Mouse (Mus musculus): ENCODE measurements around the gene Ppia. TPM values are rescaled to one million over a fixed set of nuclear protein-coding genes. Genes with fewer than 3 reads are reported as not detected.
A peak's percentile ranks its signal among the peaks of the same experiment; 100 is the strongest.

Ppia gene
- polyA plus RNA-seq, 1 experiment from 2014 or later: 4,427 TPM

DNA sequence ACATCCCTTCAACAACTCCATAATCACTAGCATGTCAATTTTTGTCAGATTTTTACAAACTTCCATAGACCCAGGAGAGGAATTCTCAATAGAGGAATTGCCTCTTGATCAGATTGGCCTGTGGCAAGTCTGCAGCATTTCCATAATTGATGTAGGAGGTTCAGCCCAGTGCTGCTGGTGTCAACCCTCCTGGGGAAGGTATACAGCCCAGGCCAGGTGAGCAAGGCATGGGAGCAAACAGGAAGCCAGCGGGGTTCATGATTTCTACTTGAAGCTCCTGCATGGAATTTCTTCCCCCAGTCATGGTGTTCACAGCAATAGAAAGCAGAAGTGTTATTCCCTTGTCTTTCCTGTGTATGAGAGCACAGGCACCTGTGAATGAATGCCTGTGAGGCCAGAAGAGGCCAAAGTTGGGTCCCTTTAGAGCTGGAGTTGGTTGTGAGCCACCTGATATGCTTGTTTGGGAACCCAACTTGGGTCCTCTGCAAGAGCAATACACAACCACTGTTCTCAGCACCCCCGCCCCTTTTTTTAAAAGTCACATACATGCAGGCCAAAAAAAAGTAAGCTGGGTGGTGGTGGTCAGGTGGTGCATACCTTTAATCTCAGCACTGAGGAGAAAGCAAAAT lies 5.6 kb downstream of the Ppia start:
- Histone ChIP-seq H3K36me3 (replicated peaks; ENCODE audit: control insufficient read depth, insufficient read depth) (peaks cover 62% of the 10 kb centered on the region), H3K27ac (no peak overlapping the region), H3K27me3 (ENCODE audit: control insufficient read depth, insufficient read depth, low read length) (no peaks in the 10 kb centered on the region), H3K9ac (no peak overlapping the region), H3K9me3 (ENCODE audit: control insufficient read depth, low read length) (no peaks in the 10 kb centered on the region), H3K4me2 (replicated peaks) (no peak overlapping the region), H3K4me1 (replicated peaks; ENCODE audit: control insufficient read depth, insufficient read depth, low read length) (peaks cover 20% of the 10 kb centered on the region), H3K4me3 (replicated peaks; ENCODE audit: low read length) (no peak overlapping the region)
- ATAC-seq (ENCODE audit: low FRiP score): no peak
- 77% methylated on average over 2 of the region's 2 CpGs for WGBS
- DNase-seq (ENCODE audit: low spot score): no peak

DNA sequence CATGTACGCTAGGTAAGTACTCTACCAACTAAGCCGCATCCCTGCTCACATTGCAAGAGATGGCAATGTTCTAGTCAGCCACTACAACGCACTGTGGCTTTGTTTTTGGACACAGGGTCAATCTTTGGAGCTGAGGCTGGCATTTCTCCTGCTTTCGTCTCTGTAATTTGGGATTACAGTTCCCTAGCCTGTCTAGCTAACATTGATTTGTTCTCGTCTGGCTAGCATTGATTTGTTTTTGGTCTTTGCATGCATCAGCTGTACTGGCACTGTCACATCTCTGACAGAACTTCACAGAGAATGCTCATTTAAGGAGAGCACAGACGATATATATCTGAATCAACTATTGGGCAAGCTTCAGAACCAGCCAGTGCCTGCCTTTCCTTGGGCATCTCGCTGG lies 14.9 kb downstream of the Ppia start:
- no peaks in the 10 kb centered on the region for H3K9me3 ChIP-seq (ENCODE audit: control insufficient read depth, low read length)
- WGBS: 93% methylated on average over 7 of the region's 7 CpGs
- DNase-seq (ENCODE audit: low spot score) (no peak), ATAC-seq (ENCODE audit: low FRiP score) (no peak)
- H3K4me2 ChIP-seq (replicated peaks): no peak overlapping the region
- H3K36me3 ChIP-seq (replicated peaks; ENCODE audit: control insufficient read depth, insufficient read depth): peaks cover 94% of the 10 kb centered on the region
- H3K9ac ChIP-seq: no peak overlapping the region
- no peak overlapping the region for H3K27ac ChIP-seq
- no peaks in the 10 kb centered on the region for H3K27me3 ChIP-seq (ENCODE audit: control insufficient read depth, insufficient read depth, low read length)
- no peak overlapping the region for H3K4me3 ChIP-seq (replicated peaks; ENCODE audit: low read length)
- H3K4me1 ChIP-seq (replicated peaks; ENCODE audit: control insufficient read depth, insufficient read depth, low read length): no peaks in the 10 kb centered on the region

DNA sequence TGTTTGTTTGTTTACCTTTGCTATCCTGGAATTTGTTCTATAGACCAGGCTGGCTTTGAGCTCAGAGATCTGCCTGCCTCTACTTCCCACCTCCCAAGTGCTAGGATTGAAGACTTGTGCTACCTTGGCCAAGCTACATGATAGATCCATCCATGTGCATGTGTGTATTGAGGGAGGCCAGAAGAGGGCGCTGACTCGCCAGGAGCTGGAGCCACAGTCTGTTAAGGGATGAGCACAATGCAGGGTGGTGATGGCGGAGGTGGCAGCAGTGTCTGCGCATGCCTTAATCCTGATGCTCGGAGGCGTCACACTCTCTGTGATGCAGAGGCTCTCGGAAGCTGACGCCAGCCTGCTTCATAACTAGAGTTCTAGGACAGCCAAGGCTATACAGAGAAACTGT lies 21.2 kb downstream of the Ppia start:
- Histone ChIP-seq H3K4me1 (replicated peaks; ENCODE audit: control insufficient read depth, insufficient read depth, low read length) (no peaks in the 10 kb centered on the region), H3K9me3 (ENCODE audit: control insufficient read depth, low read length) (no peaks in the 10 kb centered on the region), H3K27me3 (ENCODE audit: control insufficient read depth, insufficient read depth, low read length) (no peaks in the 10 kb centered on the region), H3K27ac (no peak overlapping the region), H3K36me3 (replicated peaks; ENCODE audit: control insufficient read depth, insufficient read depth) (peaks cover 70% of the 10 kb centered on the region), H3K4me3 (replicated peaks; ENCODE audit: low read length) (no peak overlapping the region), H3K4me2 (replicated peaks) (no peak overlapping the region), H3K9ac (no peak overlapping the region)
- DNase-seq (ENCODE audit: low spot score) (no peak), ATAC-seq (ENCODE audit: low FRiP score) (peak; percentile 59; the same call in 1 of the 2 replicates)
- WGBS: 68% methylated on average over 8 of the region's 8 CpGs

DNA sequence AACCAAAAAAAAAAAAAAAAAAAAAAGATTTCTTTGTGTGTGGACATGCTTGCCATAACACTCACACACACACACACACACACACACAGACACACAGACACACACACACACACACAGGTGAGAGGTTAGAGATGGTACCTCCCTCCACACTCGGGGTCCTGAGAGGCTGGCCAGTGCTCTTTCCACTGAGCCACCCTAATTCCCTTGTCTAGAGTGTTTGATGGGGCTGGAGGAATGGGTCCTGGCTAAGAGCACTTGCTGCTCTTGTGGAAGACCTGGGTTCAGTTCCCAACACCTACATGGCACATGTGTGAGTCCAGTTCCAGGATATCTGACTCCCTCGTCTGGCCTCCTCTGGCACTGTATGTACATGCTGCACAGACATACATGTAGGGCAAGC lies 22.4 kb downstream of the Ppia start:
- Histone ChIP-seq H3K36me3 (replicated peaks; ENCODE audit: control insufficient read depth, insufficient read depth) (peaks cover 58% of the 10 kb centered on the region), H3K9ac (no peak overlapping the region), H3K9me3 (ENCODE audit: control insufficient read depth, low read length) (no peaks in the 10 kb centered on the region), H3K4me1 (replicated peaks; ENCODE audit: control insufficient read depth, insufficient read depth, low read length) (0 out of 2 replicates have a peak, but pooled peaks cover 4% of the 10 kb centered on the region), H3K27me3 (ENCODE audit: control insufficient read depth, insufficient read depth, low read length) (no peaks in the 10 kb centered on the region), H3K27ac (no peak overlapping the region), H3K4me3 (replicated peaks; ENCODE audit: low read length) (no peak overlapping the region), H3K4me2 (replicated peaks) (no peak overlapping the region)
- no peak for DNase-seq (ENCODE audit: low spot score)
- WGBS: 92% methylated on average over 2 of the region's 2 CpGs
- ATAC-seq (ENCODE audit: low FRiP score): no peak

DNA sequence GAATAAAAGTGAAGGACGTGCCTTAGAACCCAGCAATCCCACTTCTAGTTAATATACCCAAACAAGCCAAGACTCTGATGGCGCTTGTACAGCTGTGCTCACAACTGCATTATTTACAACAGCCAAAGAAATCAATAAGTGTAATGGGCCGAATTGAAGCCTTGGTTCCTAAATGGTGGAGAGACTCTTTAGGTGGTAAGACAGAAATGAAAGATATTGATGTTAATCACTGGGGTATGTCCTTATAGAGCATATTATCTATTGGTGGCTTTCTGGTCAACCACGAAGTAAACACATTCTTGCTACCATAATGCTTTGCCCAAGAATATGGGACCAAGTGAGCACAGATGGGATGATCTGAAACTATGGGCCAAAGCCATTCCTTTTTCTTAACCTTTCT lies 24.9 kb downstream of the Ppia start:
- H3K9ac ChIP-seq: no peak overlapping the region
- no peak overlapping the region for H3K4me2 ChIP-seq (replicated peaks)
- DNase-seq (ENCODE audit: low spot score) (no peak), ATAC-seq (ENCODE audit: low FRiP score) (no peak)
- no peak overlapping the region for H3K4me3 ChIP-seq (replicated peaks; ENCODE audit: low read length)
- H3K36me3 ChIP-seq (replicated peaks; ENCODE audit: control insufficient read depth, insufficient read depth): peaks cover 34% of the 10 kb centered on the region
- H3K27me3 ChIP-seq (ENCODE audit: control insufficient read depth, insufficient read depth, low read length): no peaks in the 10 kb centered on the region
- no peak overlapping the region for H3K27ac ChIP-seq
- 93% methylated on average over 4 of the region's 4 CpGs for WGBS
- H3K9me3 ChIP-seq (ENCODE audit: control insufficient read depth, low read length): no peaks in the 10 kb centered on the region
- H3K4me1 ChIP-seq (replicated peaks; ENCODE audit: control insufficient read depth, insufficient read depth, low read length): peaks cover 15% of the 10 kb centered on the region

DNA sequence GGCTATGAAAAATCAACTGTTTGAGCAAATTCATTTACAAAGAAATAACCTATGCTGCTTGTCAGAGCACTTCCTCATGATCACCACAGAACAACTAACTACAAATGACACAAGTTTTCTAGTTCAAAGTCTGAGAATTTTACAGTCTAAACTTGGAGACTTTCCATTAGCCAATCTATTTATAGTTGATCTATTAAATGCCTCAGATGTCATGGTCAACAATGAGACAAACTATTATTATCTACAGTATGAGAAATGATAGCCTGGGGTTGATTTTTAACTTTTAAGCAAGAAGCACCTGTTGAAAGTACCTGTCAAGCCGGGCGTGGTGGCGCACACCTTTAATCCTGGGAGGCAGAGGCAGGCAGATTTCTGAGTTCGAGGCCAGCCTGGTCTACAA lies 27.3 kb downstream of the Ppia start:
- WGBS: 96% methylated on average over 4 of the region's 4 CpGs
- ATAC-seq (ENCODE audit: low FRiP score): no peak
- DNase-seq (ENCODE audit: low spot score): no peak
- Histone ChIP-seq H3K27ac (no peak overlapping the region), H3K4me3 (replicated peaks; ENCODE audit: low read length) (no peak overlapping the region), H3K4me2 (replicated peaks) (peak overlapping the region; percentile 74; the same call in 1 of the 2 replicates), H3K36me3 (replicated peaks; ENCODE audit: control insufficient read depth, insufficient read depth) (peaks cover 15% of the 10 kb centered on the region), H3K4me1 (replicated peaks; ENCODE audit: control insufficient read depth, insufficient read depth, low read length) (peaks cover 17% of the 10 kb centered on the region), H3K9ac (no peak overlapping the region), H3K9me3 (ENCODE audit: control insufficient read depth, low read length) (no peaks in the 10 kb centered on the region), H3K27me3 (ENCODE audit: control insufficient read depth, insufficient read depth, low read length) (no peaks in the 10 kb centered on the region)

DNA sequence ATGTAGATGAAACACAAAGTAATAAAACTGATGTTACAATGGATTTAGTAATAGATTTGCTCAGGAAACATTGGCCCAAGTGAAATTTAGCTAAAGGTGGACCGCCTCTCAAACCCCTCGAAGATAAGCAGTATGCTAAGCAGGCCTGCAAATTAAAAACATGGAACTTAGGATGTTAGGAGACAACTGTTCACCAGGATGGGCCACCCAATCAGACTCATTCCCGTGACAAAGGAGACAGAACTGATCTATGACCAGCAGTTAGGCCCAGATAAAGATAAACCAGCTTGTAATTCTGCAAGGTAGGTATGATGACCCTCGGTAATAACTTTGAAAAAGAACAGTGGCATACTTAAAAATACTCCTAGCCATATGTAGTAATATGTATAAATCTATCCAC lies 27.9 kb downstream of the Ppia start:
- peak overlapping the region; percentile 74 for H3K4me2 ChIP-seq (replicated peaks)
- H3K9ac ChIP-seq: peak overlapping the region; percentile 82
- no peak for ATAC-seq (ENCODE audit: low FRiP score)
- H3K27me3 ChIP-seq (ENCODE audit: control insufficient read depth, insufficient read depth, low read length): no peaks in the 10 kb centered on the region
- H3K36me3 ChIP-seq (replicated peaks; ENCODE audit: control insufficient read depth, insufficient read depth): peaks cover 10% of the 10 kb centered on the region
- 59% methylated on average over 4 of the region's 4 CpGs for WGBS
- H3K4me3 ChIP-seq (replicated peaks; ENCODE audit: low read length): peak overlapping the region; percentile 78
- H3K9me3 ChIP-seq (ENCODE audit: control insufficient read depth, low read length): no peaks in the 10 kb centered on the region
- DNase-seq (ENCODE audit: low spot score): no peak
- peaks cover 17% of the 10 kb centered on the region for H3K4me1 ChIP-seq (replicated peaks; ENCODE audit: control insufficient read depth, insufficient read depth, low read length)
- H3K27ac ChIP-seq: 0 out of 2 replicates have a peak overlapping the region, but pooled peaks have one; percentile 94

DNA sequence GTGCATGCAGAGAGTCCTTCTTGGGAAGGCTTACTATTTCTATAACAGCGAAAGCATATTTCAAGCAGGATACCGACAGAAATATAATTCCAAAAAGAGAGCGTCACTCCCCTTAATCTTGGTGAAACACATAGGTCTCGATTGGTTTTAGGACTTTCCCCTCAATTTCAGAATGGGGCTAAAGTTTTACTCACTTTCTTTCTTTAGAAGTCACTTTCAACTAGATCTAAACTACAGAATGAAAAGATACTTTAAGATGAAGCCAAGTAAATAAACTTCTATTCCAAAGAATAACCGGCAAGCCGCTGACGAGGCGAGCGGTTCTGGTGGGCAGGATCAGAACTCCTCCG lies 28.5 kb downstream of the Ppia start:
- Histone ChIP-seq H3K27ac (peak overlapping the region; percentile 94), H3K9ac (peak overlapping the region; percentile 82), H3K36me3 (replicated peaks; ENCODE audit: control insufficient read depth, insufficient read depth) (0 out of 2 replicates have a peak, but pooled peaks cover 4% of the 10 kb centered on the region), H3K4me2 (replicated peaks) (peak overlapping the region; percentile 74), H3K27me3 (ENCODE audit: control insufficient read depth, insufficient read depth, low read length) (no peaks in the 10 kb centered on the region), H3K9me3 (ENCODE audit: control insufficient read depth, low read length) (no peaks in the 10 kb centered on the region), H3K4me1 (replicated peaks; ENCODE audit: control insufficient read depth, insufficient read depth, low read length) (peaks cover 17% of the 10 kb centered on the region), H3K4me3 (replicated peaks; ENCODE audit: low read length) (peak overlapping the region; percentile 78)
- DNase-seq (ENCODE audit: low spot score) (no peak), ATAC-seq (ENCODE audit: low FRiP score) (no peak)
- 1% methylated on average over 10 of the region's 10 CpGs for WGBS

DNA sequence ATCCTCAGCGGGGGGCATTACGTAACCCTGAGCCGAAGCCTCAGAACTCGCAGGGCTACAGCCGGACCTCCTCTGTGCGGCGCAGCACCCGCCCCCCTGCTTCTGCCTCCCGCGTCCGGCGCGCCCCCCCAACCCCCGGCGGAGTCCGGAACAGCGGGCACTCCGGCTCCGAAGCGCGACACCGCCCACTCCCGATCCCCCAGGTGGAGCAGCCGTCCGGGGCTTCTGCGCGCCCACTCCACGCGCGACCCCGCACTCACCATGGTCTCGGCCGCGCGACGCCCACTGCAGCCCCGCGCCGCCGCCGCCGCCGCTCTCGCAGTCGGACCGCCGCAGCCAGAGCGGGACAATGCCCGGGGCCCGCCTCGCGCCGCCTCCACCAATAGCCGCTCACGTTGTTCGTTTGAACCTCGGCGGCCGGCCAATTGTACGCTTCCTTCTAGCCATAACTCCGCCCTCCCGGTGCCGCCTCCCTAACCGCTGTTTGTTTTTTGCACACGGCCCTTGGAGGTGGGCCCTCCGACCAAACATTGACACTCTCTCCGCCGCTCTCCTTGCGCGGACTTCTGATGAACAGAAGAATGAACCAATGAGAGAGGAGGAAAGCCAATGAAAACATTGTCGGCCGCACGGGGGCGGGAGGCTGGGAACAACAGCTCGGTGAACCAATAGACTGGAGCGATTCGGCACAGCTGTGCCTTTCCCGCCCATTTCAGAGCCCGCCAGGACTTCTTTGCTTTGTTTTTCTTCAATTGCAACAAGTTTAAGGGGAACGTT lies 29.0 kb downstream of the Ppia start, which contains the start of gene H2afv:
Gene H2afv (minus strand): TSS at position 367 of the 777 bp plus-strand sequence.
- H3K4me2 ChIP-seq (replicated peaks): peak within 1 kb of the TSS; percentile 74
- ATAC-seq (ENCODE audit: low FRiP score) (peak; percentile 100), DNase-seq (ENCODE audit: low spot score) (peak; percentile 99)
- H3K9ac ChIP-seq: peak within 1 kb of the TSS; percentile 82
- peaks cover 17% of the 10 kb centered on the region for H3K4me1 ChIP-seq (replicated peaks; ENCODE audit: control insufficient read depth, insufficient read depth, low read length)
- WGBS: under 1% methylated on average over 62 of the region's 80 CpGs
- H3K36me3 ChIP-seq (replicated peaks; ENCODE audit: control insufficient read depth, insufficient read depth): 0 out of 2 replicates have a peak, but pooled peaks cover 4% of the 10 kb centered on the region
- peak within 1 kb of the TSS; percentile 78 for H3K4me3 ChIP-seq (replicated peaks; ENCODE audit: low read length)
- H3K27me3 ChIP-seq (ENCODE audit: control insufficient read depth, insufficient read depth, low read length): no peaks in the 10 kb centered on the region
- H3K9me3 ChIP-seq (ENCODE audit: control insufficient read depth, low read length): no peaks in the 10 kb centered on the region
- peak within 1 kb of the TSS; percentile 94 for H3K27ac ChIP-seq

Measured in hindbrain, embryonic 14.5 days (tissue).